Mouse (Mus musculus) ES-CJ7 (cell line): ENCODE measurements around the gene Orc2.
A peak's percentile ranks its signal among the peaks of the same experiment; 100 is the strongest.

Experiments
- DNase-seq: peaks from one replicate; pipeline ENCODE4 v3.0.0; 2011; ENCODE audit warnings: low read depth, low spot score

The Orc2 gene

DNA sequence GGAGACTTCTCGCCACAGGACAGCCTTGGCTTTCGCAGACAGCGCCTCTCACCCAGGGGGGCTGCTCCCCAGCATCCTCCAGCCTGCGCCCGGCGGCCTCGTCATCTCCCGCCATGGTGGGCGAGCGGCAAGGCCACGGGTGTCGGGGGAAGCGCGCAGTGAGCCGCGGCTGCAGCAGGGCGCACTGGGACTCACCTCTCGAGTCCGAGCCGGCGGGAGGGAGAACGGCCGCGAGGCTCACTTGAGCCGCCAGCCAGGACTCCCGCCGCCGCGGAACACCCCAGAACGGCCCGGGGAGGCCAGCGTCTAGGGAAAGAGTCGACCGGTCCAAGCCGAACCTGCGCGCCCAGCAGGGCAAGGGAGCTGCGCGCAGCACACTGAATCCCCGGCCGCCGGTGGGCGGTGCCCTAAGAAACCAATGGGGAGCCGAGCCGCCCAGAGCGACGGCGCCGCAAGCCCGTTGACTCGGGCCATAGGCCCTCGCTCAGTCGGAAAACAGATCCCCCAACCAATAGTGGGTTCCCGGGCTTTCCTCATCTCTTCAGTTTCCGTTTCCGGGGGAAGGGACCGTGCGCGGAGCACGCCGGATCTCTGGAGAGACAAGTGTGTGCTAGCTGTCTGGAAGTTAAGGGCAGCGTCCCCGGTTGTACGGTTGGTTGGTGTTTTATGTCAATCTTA, at the start of gene Orc2:
Gene Orc2 (minus strand): TSS at position 533 of the 678 bp plus-strand sequence.
- DNase-seq, result peak; percentile 97

DNA sequence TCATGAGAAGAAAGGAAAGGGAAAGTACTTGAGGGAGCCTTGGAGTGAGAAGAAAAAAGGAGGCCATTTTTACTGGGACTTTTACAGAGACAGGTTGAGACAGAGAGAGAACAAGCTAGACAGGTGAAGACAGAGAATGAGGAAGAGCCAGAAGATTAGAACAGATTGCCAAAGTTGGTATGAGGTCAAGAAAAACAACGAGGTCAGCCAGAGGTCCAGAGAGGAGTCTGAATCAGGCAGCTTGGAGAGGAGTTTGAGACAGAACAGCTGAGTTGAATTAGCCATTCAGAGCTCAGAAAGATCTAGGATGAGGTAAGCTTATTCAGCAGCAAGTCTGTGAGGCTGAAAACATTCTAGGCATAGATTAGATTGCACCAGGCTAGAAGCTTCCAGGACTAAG, 36.5 kb upstream of the Orc2 start:
- DNase-seq, result no peak

DNA sequence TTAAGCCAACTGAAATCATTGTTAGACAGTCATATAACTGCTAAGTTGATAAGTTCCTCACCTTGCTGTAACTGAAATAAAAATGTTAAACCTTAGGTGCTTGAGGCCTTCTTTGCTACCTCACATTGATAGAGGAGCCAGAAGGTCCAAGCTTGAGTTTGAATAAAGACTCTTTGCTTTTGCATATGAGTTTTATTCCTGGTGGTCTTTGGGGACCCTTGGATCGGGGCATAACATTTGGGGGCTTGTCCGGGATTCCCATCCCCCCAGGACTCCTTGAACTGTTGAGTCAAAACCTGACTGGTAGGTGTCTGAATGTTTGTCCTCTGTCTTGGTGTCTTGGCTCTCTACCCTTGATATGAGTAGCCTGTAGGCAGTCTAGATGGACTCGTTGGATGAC, 2.3 kb upstream of the Orc2 start:
- peak; percentile 52 for DNase-seq

DNA sequence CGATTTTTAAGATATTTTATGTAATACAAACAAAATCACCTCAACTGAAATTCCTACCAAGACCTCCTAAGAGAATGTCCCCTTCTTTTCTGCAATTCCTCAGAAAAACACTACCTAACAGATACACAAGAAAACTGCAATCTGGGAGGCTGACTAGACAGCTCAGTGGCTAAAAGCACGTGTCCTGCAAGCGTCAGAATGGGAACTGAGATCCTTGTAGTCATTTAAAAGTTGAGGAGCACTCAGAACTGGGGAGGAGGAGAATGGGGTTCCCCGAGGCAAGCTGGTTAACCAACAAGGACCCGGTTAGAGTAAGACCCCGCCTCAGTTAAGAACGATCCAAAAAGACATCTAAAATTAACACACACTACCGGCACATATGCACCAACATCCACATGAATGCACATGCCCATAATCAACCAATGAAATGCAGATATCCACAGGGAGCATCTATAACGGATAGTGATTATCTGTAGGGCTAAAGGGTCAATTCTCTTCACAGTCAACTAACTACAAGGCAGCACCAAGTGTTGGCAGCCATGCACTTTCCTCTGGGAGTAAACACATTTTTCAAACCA, 1.0 kb downstream of the Orc2 start:
- DNase-seq, result no peak

DNA sequence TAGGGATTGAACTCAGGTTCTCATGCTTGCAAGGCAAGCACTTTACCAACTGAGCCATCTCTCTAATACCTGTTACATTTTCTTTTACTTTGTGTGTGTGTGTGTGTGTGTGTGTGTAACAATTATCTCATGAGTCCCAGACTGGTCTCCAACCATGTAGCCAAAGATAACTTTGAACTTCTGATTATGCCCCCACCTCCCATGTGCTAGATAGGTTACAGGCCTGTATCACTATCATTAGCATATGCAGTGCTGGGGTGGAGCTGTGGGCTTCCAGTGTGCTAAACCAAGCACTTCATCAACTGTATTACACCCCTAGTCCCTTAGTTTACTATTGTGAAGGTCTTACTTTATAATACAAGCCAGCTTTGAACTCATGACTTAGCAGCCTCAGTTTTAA, 1.8 kb downstream of the Orc2 start:
- DNase-seq, result no peak

DNA sequence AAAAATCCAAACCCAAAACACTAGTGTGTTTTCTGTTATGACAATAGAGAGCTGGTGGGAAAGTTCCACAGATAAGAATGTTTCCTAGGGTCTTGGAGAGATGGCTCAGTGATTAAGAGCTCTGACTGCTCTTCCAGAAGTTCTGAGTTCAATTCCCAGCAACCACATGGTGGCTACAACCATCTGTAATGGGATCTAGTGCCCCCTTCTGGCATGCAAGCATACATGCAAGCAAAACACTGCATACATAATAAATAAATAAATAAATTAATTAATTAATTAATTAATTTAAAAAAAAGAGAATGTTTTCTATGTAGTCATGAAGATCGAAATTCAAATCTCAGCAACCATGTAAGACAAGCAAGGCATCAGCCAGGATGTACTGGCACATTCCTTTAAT, 6.2 kb downstream of the Orc2 start:
- peak; percentile 55 for DNase-seq

DNA sequence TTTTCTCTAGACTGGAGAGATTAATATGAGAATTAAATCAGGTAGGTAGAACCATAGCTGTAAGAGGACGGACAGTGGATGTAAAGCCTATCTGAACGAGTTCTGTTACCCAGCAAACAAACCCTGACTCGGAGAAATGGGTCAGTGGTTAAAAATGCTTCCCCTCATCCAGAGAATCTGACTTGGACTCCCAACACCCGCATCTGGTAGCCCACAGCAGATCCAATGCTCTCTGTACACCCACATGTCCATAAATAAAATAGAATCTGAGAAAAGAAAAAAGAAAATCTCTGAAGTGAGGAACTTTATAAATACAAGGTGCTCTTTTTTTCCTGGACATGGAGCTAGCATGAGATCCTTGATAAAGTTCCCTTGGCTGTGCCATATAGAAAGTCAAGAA, 7.2 kb downstream of the Orc2 start:
- DNase-seq, result no peak

DNA sequence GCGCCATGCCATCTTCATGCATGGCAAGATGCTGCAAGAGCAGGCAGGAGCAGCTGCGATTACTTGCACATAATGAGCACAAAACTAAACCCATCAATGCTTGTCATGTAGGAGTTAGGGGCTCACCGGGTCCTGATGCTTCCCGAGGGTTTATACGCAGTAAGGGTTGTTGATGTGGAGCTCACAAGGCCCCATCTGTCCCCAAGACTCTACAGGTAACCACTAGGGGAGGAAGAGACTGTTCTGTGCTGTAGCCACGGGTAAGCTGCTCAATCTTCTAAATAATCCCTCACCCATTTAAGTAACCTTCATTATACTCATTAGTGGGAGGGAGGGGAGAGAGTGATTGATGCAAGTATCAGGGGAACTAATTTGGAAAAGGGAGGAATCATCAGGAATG, 9.3 kb downstream of the Orc2 start:
- no peak for DNase-seq

DNA sequence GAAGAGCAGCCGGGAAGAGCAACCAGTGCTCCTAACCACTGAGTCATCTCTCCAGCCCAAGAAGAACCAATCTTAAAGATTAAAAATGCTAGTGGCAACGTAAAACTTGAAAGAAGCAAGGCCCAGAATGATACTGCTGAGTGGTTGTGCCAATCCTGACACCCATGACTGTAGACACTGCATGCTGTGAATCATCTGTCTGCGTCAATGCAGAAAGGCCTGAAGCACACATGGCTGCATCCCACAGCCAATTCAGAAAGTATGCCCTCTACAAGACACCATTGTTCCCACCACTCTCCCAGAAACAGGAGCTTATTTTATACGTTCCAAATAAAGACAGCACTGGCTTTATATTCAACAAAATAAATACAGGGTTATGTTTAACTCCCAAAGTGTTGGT, 22.3 kb downstream of the Orc2 start:
- no peak for DNase-seq

DNA sequence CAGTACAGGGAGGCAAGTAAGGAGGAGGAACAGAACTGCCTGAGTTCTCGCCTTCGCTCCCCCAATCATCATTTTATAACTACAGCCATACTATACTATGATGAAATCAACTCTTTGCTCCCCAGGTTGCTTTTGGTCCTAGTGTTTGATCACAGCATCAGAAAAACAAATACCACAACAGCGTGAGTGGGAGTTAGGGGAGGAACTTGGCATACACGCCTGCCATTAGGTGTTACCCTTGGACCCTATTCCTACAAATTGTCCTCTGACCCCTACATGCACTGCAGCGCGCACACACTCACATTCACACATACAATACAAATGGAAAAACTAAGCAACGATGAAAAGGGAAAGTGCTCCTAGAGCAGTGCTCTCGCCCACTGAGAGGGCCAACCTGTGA, 29.2 kb downstream of the Orc2 start:
- no peak for DNase-seq

DNA sequence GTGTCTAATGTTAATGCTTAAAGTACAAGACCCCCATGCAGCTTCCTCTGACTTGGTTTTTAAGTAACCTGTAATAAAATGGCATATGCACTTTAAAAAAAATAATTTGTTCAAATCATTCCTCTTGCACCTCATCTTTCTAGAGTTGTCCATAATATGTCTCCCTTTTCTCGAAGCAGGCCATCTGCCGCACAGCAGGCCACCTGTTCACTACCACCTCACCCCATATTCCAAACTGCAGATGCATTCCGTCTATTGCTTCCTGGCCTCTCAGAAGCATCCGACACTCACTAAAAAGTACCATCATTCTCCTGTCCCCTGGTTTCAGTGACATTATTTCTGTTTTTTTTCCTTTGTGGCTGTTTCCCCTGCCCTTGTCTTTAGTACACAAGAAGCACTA, 39.3 kb downstream of the Orc2 start:
- no peak for DNase-seq

DNA sequence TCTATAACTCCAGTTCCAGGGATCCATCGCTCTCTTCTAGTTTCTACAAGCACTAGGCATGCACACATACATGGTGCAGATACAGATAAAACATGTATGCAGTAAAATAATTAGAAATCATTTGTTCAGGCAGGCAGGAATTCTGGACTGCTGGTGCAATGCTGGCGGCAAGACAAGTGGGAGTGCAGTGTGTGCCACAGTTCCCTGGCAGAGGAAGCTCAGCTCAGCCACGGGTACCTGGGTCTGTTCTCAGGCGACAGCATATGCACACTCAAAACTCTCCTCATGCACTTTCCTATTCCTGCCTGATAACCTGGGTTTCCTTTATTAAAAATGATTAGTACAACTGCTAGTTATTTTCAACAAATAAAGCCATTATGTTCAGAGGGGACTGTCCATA, 39.9 kb downstream of the Orc2 start:
- no peak for DNase-seq

DNA sequence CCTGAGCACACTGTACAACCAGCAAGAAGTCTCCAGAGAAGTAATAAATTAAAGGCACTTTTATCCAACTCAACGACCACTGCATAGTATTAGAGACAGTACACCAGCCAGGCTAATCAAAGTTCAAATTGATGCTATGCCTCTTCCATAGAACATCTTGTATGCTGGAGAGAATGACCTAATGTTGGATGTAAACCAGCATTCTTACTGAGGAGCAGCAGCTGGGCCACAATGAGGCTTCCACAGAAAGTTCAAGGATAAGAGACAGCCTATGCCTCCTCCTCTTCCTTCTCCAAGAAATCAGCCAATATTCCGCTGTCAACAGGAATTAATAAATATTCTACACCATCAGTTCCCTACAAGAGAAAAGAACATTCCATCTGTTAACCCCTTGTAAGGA, 41.0 kb downstream of the Orc2 start:
- DNase-seq, result no peak

DNA sequence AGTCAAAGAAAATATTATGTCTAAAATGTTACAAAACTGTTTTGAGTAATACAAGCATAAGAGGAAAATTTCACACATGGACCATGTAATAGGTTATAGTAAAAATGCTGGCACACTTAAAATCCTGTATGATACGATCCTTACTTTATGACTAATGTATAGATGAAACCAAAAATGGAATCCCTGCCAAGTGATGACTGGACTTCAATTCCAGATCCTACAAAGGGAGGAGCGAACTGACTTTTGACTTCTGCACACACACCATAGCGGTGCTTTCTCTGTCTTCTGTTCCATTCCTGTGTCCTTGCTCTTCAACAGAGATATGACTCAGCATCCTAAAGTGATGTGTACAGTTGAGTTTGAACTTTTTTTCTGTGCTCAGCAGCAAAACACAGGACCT, 44.3 kb downstream of the Orc2 start:
- DNase-seq, result no peak

DNA sequence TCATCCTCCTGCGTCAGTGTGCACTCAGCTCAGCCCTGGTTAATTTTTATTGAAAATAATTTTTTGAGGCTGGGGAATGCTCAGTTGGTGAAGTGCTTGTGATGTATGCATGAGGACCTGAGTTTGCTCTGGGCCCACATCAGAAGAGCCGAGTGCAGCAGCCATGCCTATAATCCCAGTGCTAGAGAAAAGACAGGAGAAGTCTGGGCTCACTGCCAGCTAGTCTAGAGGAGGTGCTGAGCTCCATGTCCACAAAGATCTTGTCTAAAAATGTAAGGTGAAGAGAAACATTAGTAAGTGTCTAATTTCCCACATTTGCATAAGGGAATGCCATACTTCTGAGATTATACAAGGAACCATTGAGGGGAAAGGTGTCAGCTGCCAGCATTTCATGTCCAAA, 46.0 kb downstream of the Orc2 start:
- DNase-seq, result no peak

DNA sequence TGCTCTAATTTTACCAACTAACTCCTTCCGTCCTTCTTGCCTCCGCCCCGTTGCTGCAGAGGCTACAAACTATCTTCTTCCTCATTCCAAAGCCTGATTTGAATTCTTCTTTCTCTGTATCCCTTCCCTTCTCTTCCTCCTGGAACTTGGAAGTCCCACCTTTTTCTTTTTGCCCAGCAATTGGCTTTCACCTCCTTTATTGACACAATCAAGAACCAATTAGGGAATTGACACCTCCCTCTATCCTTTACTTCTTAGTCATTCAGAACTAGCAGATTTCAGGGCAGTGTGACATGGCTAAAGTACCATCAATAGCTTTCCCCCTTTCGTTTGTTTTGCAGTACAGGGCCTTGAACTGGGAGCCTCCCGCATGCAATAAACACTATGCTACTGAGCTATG, 46.7 kb downstream of the Orc2 start:
- peak; percentile 40 for DNase-seq

DNA sequence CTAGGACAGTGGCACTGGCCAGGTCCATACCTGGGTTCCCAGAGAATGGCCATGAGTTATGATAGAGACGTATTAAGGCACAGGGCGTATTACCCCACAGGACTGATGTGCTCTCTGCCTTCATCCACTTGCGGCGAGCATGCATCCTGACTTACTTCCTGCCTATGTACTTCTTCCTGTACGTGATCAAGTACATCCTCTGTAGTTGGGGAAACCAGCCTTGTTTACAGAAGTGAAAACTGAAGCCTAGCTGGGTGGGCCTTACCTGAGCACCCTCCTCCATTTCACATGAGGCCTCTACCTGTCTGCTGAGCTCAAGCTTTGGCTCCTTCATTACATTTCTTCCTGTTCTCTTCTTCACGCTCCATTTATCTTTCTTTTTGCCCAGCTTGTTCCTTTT, 50.6 kb downstream of the Orc2 start:
- no peak for DNase-seq

DNA sequence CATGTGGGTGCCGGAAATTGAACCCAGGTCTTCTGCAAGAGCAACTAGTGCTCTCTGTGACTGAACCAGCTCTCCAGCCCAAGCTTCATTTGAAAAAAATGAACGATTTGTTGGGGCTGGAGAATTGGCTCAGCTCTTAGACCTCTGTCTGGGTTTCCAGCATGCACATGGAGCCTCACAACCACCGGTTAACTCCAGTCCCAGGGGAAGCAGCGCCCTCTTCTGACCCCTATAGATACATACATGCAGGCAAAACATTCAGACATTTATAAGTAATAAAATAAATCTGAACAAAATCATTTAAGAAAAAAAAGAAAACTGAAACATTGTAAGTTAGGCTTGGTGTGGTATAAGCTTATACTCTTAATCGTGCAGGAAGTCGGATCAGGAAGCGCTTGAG, 56.5 kb downstream of the Orc2 start:
- DNase-seq, result peak; percentile 60

DNA sequence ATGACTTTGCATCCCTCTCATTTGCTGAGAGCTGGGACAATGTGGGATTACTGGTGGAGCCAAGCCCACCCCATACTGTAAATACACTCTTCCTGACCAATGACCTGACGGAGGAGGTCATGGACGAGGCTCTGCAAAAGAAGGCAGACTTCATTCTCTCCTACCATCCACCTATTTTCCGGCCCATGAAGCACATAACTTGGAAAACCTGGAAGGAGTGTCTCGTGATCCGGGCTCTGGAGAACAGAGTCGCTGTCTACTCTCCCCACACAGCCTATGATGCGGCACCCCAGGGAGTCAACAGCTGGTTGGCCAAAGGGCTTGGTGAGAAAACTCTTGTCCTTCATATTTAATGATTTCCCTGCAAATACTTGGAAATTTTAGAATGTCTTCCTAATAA, 57.1 kb downstream of the Orc2 start:
- no peak for DNase-seq

DNA sequence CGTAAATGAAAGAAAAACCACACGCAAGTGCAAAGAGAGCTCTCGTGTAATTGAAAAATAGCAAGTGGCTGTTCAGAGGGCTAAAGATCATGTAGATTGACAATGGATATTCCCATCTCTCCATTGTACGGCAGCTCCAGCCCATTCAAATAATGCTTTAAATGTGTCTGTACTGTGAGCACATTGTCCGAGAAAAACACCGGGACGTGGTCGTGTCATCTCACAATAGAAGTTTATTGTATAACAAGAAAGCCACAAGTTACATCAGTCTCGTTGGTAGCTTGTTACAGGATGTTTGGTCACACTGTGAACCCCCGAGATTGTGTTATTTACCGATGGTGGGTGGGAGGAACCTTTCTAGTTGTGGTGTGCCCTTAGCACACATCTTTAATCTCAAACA, 59.0 kb downstream of the Orc2 start:
- no peak for DNase-seq

DNA sequence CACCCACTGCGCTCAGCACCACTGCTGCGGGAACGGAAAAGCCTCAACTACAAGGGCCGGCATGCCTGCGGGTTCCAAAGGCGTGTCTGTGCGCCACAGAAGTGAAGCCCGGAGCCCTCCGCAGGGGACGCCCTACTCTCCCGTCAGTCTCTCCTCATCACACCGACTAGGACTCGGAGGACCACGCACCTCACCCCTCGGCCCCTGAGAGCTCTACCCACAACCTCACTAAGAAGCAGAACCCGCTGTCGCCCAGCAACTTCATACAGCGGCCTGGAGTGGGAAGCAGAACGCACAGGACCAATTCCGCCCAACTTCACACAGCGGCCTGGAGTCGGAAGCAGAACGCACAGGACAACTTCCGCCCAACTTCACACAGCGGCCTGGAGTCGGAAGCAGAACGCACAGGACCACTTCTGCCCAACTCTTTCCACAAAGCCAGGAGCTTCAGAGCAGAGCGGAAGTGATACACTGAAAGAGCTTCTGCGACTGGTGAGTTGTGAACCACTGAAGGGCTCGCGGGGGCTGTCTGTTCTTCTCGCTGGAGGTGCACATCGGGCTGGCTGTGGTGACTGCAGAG, 59.7 kb downstream of the Orc2 start, which contains the start of the genes Nif3l1 and Ppil3:
Gene Nif3l1 (plus strand): TSS at position 9 of the 580 bp plus-strand sequence.
Gene Ppil3 (minus strand): TSS at position 344 of the 580 bp plus-strand sequence.
- peak; percentile 97 for DNase-seq

DNA sequence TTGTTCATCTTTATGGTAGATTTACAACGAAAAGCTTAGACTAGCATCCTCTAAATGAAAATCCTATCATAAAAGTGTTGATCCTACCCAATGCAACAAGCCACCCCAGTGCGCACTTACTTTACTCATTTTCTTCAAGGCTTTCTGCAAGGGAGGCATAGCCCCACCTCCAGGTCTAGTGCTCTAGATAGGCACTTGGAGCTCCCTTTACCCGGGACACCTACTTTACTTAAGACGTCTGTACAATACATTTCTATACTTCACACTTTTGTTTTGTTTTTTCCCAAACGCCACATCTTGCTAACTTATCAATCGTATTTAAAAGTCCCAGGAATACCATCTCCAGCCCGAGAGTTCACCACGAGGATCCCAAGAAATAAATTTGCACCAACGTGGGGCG, 60.2 kb downstream of the Orc2 start:
- DNase-seq, result no peak

DNA sequence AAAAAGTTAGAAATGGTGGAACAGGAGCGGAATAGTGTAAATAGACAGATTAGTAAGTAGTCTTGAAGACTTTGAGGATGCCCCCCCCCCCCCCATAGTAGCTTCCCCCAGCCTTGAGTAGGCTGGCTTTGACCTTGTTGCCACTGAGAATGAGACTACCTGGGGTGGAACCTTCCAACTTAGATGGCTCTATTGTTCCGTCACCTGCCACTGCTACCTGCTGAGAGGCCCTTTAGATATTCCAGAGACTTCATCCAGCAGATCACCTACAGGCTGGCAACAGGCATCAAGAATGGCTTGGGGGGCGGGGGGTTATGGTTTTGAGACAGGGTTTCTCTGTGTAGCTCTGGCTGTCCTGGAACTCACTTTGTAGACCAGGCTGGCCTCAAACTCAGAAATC, 80.4 kb downstream of the Orc2 start:
- DNase-seq, result peak; percentile 96
